Mouse (Mus musculus) ES-Bruce4 (cell line): ENCODE data around the gene Caskin2.

Experiments used
- CTCF ChIP-seq: IDR thresholded peaks from one replicate; pipeline ENCODE4 v1.8.1; 2011; ENCODE audit warnings: low read depth, low read length
- POLR2A ChIP-seq: IDR thresholded peaks from one replicate; pipeline ENCODE4 v1.8.1; 2011; ENCODE audit warnings: low read length; ENCODE audit not compliant: insufficient read depth

GRCm38 (mm10) chr11:115779038-115779571 lies 34.3 kb downstream of the Caskin2 start:
- no peak for TF ChIP-seq POLR2A
- no peak for TF ChIP-seq CTCF
